Mouse (Mus musculus) naive thymus-derived CD4-positive, alpha-beta T cell, adult 2 months (primary cell): ENCODE results near the gene Ywhaq.

ENCODE experiments used
- DNase-seq: peaks from one replicate; pipeline ENCODE4 v3.0.0-alpha.2; 2011; ENCODE audit warnings: low read depth

Ywhaq gene

GRCm38 (mm10) chr12:21417100-21418070, at the start of gene Ywhaq:
Gene Ywhaq, minus strand, starts transcription at chr12:21417637.
- peak; percentile 94 for DNase-seq

- DNase-seq = no peak
These were observed 46.0 kb upstream of the Ywhaq start for GRCm38 (mm10) chr12:21463448-21463891.

DNA sequence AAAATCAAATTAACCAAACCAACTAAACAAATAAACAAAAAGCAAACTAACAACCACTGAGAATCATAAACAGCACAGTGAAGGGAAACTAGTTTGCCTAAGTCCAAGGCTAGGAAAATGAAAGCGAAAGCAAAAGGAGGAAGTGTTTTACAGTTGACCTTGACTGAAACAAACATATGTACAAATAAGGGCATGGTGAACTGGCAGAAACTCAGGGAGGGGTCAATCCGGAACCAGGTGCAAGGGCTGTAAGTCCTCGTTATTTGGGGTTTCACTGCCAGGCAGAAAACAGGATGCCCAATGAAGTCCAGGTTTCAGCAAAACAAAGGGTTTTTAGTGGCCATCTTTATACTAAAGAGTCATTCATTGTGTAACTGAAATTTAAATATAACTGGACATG, 45.2 kb upstream of the Ywhaq start:
- peak; percentile 40 for DNase-seq

- peak; percentile 62 for DNase-seq
These were observed 42.2 kb upstream of the Ywhaq start for GRCm38 (mm10) chr12:21459681-21460080.

DNA sequence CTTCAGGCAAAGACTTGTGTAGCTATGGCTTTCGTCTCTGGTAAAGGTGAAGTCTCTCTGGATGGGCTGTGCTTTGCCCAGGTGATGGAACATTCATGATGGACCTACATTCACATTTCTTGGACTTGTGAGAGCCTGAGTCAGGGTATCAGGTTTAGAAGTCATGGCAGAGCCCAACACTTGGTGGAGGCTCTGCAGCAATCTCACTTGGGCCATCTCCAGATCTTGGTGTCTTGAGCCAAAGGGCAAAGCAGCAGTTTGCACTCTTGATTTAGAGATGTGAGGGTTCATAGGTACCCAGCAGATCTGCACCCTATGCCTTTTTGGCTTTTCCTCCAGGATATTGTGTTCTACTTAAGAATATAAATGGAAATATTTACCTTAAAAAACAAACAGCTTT, 38.6 kb upstream of the Ywhaq start:
- DNase-seq = no peak

GRCm38 (mm10) chr12:21451752-21452151, 34.3 kb upstream of the Ywhaq start:
- no peak for DNase-seq

- DNase-seq = peak; percentile 87
These were observed 33.9 kb upstream of the Ywhaq start for GRCm38 (mm10) chr12:21451351-21451750.

DNA sequence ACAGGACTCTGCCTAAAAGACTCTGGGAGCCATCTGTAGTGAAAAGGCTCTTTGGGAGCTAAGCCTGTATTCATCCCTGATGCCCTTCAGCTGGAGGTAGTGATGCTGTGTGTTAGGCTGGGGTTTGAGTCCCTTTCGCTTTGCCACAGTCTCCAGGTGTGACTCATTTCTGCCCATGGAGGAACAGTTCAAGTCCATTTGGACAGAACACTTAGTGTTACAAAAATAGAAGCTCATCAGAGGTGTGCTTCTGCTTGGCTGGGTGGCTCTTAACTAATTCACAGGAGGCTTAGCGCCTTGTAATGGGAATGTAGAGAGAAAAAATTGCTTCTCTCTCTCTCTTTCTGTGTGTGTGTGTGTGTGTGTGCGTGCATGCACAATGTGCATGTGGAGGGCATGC, 26.3 kb upstream of the Ywhaq start:
- DNase-seq = no peak

DNA sequence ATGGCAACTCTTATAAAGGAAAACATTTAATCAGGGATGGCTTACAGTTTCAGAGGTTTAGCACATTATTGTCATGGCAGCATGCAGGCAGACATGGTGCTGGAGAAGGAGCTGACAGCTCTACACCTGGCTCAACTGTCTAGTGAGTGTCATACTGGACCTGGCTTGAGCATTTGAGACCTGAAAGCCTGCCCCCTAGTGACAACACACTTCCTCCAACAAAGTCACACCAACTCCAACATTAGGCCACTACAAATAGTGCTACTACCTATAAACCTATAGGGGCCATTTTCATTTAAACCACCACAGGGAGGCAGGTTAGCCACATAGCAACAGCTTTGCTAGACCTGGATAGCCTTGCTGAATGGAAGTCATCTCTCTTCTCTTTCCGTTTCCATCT, 24.4 kb upstream of the Ywhaq start:
- DNase-seq = no peak

- no peak for DNase-seq
These were observed 22.0 kb upstream of the Ywhaq start for GRCm38 (mm10) chr12:21439428-21439827.

- DNase-seq = no peak
These were observed 21.4 kb upstream of the Ywhaq start for GRCm38 (mm10) chr12:21438750-21439394.

DNA sequence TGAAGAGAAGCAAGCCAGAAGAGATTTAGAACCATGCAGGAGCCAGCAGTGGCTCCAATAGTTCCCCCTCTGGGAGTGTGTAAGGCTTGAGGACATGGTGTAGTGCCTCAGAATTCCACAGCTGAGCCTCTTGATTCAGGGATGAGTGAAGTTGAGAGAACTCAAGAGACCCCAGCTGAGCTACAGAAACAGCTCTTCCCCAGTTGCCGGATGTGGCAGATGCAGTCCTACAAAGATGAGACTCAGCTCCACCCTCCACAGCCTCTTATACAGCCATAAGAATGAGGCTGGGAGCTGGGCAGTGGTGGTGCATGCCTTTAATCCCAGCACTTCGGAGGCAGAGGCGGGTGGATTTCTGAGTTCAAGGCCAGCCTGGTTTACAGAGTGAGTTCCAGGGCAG, 20.9 kb upstream of the Ywhaq start:
- no peak for DNase-seq

DNA sequence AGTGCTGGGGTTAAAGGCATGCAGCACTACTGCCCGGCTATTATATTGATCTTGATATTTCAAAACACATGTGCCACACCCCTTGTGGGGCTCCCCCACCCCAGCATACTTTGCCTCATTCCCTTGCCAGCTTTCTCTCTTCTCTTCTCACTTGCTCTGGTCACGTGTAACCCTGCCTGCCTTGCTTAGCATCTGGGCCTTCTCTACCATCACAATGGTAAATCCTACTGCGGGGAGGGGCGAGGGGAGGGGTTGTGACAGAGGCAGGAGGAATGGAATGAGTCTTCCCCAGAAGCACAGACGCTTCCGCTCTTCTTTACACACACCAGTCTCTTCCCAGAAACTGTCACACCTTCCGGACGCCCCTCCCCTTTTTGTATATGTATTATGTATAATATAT, 14.5 kb upstream of the Ywhaq start:
- no peak for DNase-seq

GRCm38 (mm10) chr12:21431039-21431438, 13.6 kb upstream of the Ywhaq start:
- no peak for DNase-seq

DNA sequence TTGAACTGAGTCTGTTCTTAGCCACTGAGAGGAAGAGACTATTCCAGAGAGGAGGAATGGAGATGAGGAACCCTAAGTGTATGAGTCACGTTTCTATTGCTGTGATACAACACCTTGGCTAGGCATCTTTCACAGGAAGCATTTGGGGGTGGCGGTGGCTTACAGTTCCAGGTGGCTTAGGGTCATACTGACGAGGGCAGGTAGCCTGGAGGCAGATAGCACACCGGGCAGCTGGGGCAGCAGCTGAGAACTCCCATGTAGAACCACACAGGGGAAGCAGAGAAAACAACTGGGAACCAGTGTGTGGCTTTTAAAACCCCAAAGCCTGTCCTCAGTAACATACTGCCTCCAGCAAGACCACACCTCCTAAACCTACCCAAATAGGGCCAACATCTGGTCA, 12.7 kb upstream of the Ywhaq start:
- no peak for DNase-seq

DNA sequence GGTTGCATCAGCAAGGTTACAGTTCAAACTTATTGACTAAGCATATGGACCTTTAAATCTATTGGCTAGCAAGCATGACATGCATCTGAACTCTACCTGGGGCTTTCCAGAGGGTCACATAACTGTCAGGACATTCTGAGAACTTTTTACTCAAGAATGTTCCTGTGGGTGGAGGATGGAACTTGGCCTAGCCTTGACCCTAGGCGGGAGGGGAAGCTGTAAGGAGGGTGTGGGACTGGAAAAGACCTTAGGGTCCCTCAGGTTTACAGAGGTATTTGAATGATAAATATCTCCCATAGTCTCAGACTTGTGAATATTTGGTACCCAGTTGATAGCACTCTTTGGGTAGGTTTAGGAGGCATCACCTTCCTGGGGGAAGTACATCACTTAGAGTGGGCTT, 11.6 kb upstream of the Ywhaq start:
- no peak for DNase-seq

- peak; percentile 55 for DNase-seq
These were observed 8.9 kb upstream of the Ywhaq start for GRCm38 (mm10) chr12:21426065-21426940.

DNA sequence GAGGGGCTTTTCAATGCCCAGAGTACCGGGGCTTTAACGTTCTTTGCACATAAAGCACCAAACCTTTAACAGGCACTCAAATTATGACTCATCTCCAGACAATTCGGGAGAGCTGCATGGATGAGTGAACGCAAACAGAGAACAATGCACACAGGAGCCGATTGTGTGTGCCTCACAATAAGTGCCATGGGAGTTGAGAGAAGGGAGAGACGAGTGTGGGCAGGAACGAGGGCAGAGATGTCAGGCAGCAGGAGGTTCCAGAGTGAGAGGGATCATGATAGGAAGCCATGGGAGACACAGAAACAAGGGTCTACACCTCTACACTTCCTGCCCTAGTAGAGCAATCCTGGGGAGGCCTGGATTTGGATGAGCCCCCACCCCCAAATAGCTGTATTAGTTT, 7.2 kb upstream of the Ywhaq start:
- no peak for DNase-seq

GRCm38 (mm10) chr12:21418621-21419131, 1.2 kb upstream of the Ywhaq start:
- peak; percentile 28 for DNase-seq

GRCm38 (mm10) chr12:21418083-21418482, 646 bp upstream of the Ywhaq start:
- no peak for DNase-seq

DNA sequence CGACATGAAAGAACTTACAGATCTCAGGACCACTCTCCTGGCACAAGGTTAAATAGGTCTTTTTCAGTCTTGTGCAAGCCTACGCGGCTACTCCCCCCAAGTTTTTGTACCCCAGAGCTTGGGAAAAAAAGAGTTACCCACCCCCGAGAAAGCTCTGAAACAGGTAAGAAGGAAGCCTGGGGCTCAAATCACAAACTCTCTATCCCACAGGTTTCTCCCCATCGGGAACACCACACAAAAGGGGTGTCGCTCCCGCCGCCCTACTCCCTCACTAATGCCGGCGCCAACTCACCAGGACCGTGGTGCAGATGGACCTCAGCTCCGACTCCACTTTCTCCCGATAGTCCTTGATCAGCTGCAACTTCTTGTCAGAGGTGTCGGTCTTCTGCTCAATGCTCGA, 931 bp downstream of the Ywhaq start:
- no peak for DNase-seq

DNA sequence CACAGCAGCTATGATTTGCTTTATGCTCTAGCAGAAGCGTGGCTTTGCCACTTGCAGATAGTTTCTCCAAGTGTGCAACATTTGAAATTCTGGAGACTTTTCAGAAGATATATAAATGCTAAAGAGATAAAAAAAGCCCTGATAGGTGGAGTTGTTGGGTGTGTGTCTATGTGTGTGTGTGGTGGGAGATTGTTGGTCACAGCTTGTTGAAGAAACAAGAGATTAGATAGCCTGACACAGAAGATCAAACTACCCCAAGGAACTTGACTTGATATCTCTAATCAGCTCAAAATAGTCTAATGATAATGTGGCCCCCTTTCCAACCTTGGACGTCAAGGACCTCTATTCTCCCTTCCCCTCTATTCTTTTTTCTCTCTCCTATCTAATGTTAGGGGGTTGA, 6.8 kb downstream of the Ywhaq start:
- no peak for DNase-seq
